Mouse (Mus musculus) stomach, embryonic 14.5 days (tissue): ENCODE measurements at regions not wholly inside any gene's neighbourhood (a gene's known extent, or its start where the extent isn't known, plus 50 kb on each side); places are given as distances from the start of the nearest gene placed in this dataset.
A peak's percentile ranks its signal among the peaks of the same experiment; 100 is the strongest.

Experiments used
- ATAC-seq: fragments of 200-750 bp; cut with Nextera tagmentation; 2 replicates; pipeline ENCODE4 v1.8.0; 2017; ENCODE audit warnings: low read depth, moderate TSS enrichment; ENCODE audit not compliant: insufficient number of reproducible peaks, insufficient read depth, low FRiP score
- H3K27ac ChIP-seq: fragments of 300-500 bp; sonication (generic); 2 replicates; pipeline ENCODE4 v1.5.1; 2014; ENCODE audit warnings: mild to moderate bottlenecking, low read length, moderate library complexity, mixed read lengths
- H3K27me3 ChIP-seq: fragments of 300-500 bp; sonication (generic); 2 replicates; pipeline ENCODE4 v1.6.1; 2014; ENCODE audit warnings: low read length, control low read depth, mixed read lengths; ENCODE audit not compliant: control insufficient read depth, insufficient read depth
- H3K36me3 ChIP-seq: fragments of 300-500 bp; sonication (generic); 2 replicates; pipeline ENCODE4 v1.6.1; 2014; ENCODE audit warnings: mild to moderate bottlenecking, control low read depth, low read length, moderate library complexity, mixed read lengths; ENCODE audit not compliant: control insufficient read depth, insufficient read depth
- H3K4me1 ChIP-seq: fragments of 300-500 bp; sonication (generic); 2 replicates; pipeline ENCODE4 v1.6.1; 2014; ENCODE audit warnings: low read length, control low read depth, mixed read lengths; ENCODE audit not compliant: control insufficient read depth, insufficient read depth
- H3K4me2 ChIP-seq: fragments of 300-500 bp; sonication (generic); replicated peaks from 2 replicates; pipeline ENCODE4 v1.6.1; 2014; ENCODE audit warnings: low read depth, low read length, control low read depth
- H3K4me3 ChIP-seq: fragments of 300-500 bp; sonication (generic); 2 replicates; pipeline ENCODE4 v1.5.1; 2014; ENCODE audit warnings: low read depth, low read length, control low read depth
- H3K9ac ChIP-seq: fragments of 300-500 bp; sonication (generic); replicated peaks from 2 replicates; pipeline ENCODE4 v1.6.1; 2014; ENCODE audit warnings: low read depth, mild to moderate bottlenecking, control low read depth, low read length, moderate library complexity, mixed read lengths
- H3K9me3 ChIP-seq: fragments of 300-500 bp; sonication (generic); 2 replicates; pipeline ENCODE4 v1.6.1; 2016; ENCODE audit warnings: low read depth, low read length, control low read depth; ENCODE audit not compliant: control insufficient read depth
- WGBS: fragments of 180-500 bp; shearing (Covaris S2); extraction: QIAGEN DNeasy Blood & Tissue Kit; methylation state at CpG from one replicate; pipeline ENCODE4 v1.1.7; 2014; 5-methylcytosine and 5-hydroxymethylcytosine counted together

- Histone ChIP-seq H3K9me3 (no peaks in the 10 kb centered on the region), H3K9ac (no peak overlapping the region), H3K4me3 (0 out of 2 replicates have a peak overlapping the region, but pooled peaks have one; percentile 18), H3K4me2 (peak overlapping the region; percentile 41), H3K27me3 (no peaks in the 10 kb centered on the region), H3K4me1 (peaks cover 6% of the 10 kb centered on the region; the same call in 1 of the 2 replicates), H3K36me3 (no peaks in the 10 kb centered on the region), H3K27ac (no peak overlapping the region)
- WGBS: 40% methylated on average over 10 of the region's 10 CpGs
- ATAC-seq: no peak
Measured at GRCm38 (mm10) chr9:40617676-40618062, 52.7 kb upstream of the Gm21915 start.

- H3K4me3 ChIP-seq: peak overlapping the region; percentile 18
- H3K9me3 ChIP-seq: no peaks in the 10 kb centered on the region
- no peaks in the 10 kb centered on the region for H3K27me3 ChIP-seq
- peak overlapping the region; percentile 41 for H3K4me2 ChIP-seq
- peaks cover 6% of the 10 kb centered on the region; the same call in 1 of the 2 replicates for H3K4me1 ChIP-seq
- peak; percentile 40; the same call in 1 of the 2 replicates for ATAC-seq
- no peaks in the 10 kb centered on the region for H3K36me3 ChIP-seq
- WGBS: 2% methylated on average over 20 of the region's 20 CpGs
- no peak overlapping the region for H3K9ac ChIP-seq
- no peak overlapping the region for H3K27ac ChIP-seq
Measured at GRCm38 (mm10) chr9:40617036-40617675, 53.3 kb upstream of the Gm21915 start.

GRCm38 (mm10) chr9:40616426-40617035 lies 53.9 kb upstream of the Gm21915 start:
- Histone ChIP-seq H3K9me3 (0 out of 2 replicates have a peak, but pooled peaks cover 3% of the 10 kb centered on the region), H3K4me2 (peak overlapping the region; percentile 41), H3K27me3 (no peaks in the 10 kb centered on the region), H3K27ac (no peak overlapping the region), H3K4me3 (peak overlapping the region; percentile 18), H3K36me3 (no peaks in the 10 kb centered on the region), H3K9ac (no peak overlapping the region), H3K4me1 (peaks cover 6% of the 10 kb centered on the region; the same call in 1 of the 2 replicates)
- peak; percentile 73; the same call in 1 of the 2 replicates for ATAC-seq
- 2% methylated on average over 11 of the region's 11 CpGs for WGBS

GRCm38 (mm10) chr9:40615891-40616290 lies 54.5 kb upstream of the Gm21915 start:
- Histone ChIP-seq H3K27ac (no peak overlapping the region), H3K36me3 (no peaks in the 10 kb centered on the region), H3K4me2 (peak overlapping the region; percentile 41; the same call in 1 of the 2 replicates), H3K27me3 (no peaks in the 10 kb centered on the region), H3K4me3 (no peak overlapping the region), H3K9ac (no peak overlapping the region), H3K4me1 (peaks cover 6% of the 10 kb centered on the region; the same call in 1 of the 2 replicates), H3K9me3 (0 out of 2 replicates have a peak, but pooled peaks cover 3% of the 10 kb centered on the region)
- no peak for ATAC-seq
- 28% methylated on average over 8 of the region's 8 CpGs for WGBS

- H3K27ac ChIP-seq: no peak overlapping the region
- no peaks in the 10 kb centered on the region for H3K36me3 ChIP-seq
- no peak overlapping the region for H3K4me3 ChIP-seq
- H3K4me2 ChIP-seq: no peak overlapping the region
- peaks cover 6% of the 10 kb centered on the region; the same call in 1 of the 2 replicates for H3K4me1 ChIP-seq
- 58% methylated on average over 5 of the region's 5 CpGs for WGBS
- 0 out of 2 replicates have a peak, but pooled peaks cover 3% of the 10 kb centered on the region for H3K9me3 ChIP-seq
- H3K27me3 ChIP-seq: no peaks in the 10 kb centered on the region
- no peak for ATAC-seq
- H3K9ac ChIP-seq: no peak overlapping the region
Measured at GRCm38 (mm10) chr9:40614071-40614470, 56.3 kb upstream of the Gm21915 start.

- Histone ChIP-seq H3K4me2 (no peak overlapping the region), H3K9me3 (0 out of 2 replicates have a peak, but pooled peaks cover 3% of the 10 kb centered on the region), H3K36me3 (no peaks in the 10 kb centered on the region), H3K4me1 (peaks cover 6% of the 10 kb centered on the region; the same call in 1 of the 2 replicates), H3K27ac (no peak overlapping the region), H3K4me3 (no peak overlapping the region), H3K9ac (no peak overlapping the region), H3K27me3 (no peaks in the 10 kb centered on the region)
- 76% methylated on average over 4 of the region's 4 CpGs for WGBS
- ATAC-seq: no peak
Measured at GRCm38 (mm10) chr9:40613182-40613581, 57.2 kb upstream of the Gm21915 start.

GRCm38 (mm10) chr9:40612755-40613154 lies 57.7 kb upstream of the Gm21915 start:
- Histone ChIP-seq H3K4me3 (no peak overlapping the region), H3K27me3 (no peaks in the 10 kb centered on the region), H3K27ac (no peak overlapping the region), H3K4me1 (peaks cover 6% of the 10 kb centered on the region; the same call in 1 of the 2 replicates), H3K9me3 (0 out of 2 replicates have a peak, but pooled peaks cover 3% of the 10 kb centered on the region), H3K4me2 (no peak overlapping the region), H3K9ac (no peak overlapping the region), H3K36me3 (no peaks in the 10 kb centered on the region)
- 96% methylated on average over 1 of the region's 1 CpGs for WGBS
- no peak for ATAC-seq

GRCm38 (mm10) chr9:40612312-40612711 lies 58.1 kb upstream of the Gm21915 start:
- Histone ChIP-seq H3K9ac (no peak overlapping the region), H3K36me3 (no peaks in the 10 kb centered on the region), H3K27me3 (no peaks in the 10 kb centered on the region), H3K4me3 (no peak overlapping the region), H3K4me2 (no peak overlapping the region), H3K4me1 (peaks cover 6% of the 10 kb centered on the region; the same call in 1 of the 2 replicates), H3K9me3 (0 out of 2 replicates have a peak, but pooled peaks cover 3% of the 10 kb centered on the region), H3K27ac (no peak overlapping the region)
- 77% methylated on average over 4 of the region's 4 CpGs for WGBS
- no peak for ATAC-seq
